Mouse (Mus musculus) limb, embryonic 14.5 days (tissue): ENCODE data around the gene Upp2. TPM values are rescaled to one million over a fixed set of nuclear protein-coding genes. Genes with fewer than 3 reads are reported as not detected.

Source experiments
- ATAC-seq: fragments of 200-750 bp; cut with Nextera tagmentation; 2 replicates; pipeline ENCODE4 v1.8.0; 2017; ENCODE audit warnings: low read depth, moderate number of reproducible peaks, moderate TSS enrichment; ENCODE audit not compliant: low FRiP score
- DNase-seq: peaks from one replicate; pipeline ENCODE4 v3.0.0-alpha.2; 2015; ENCODE audit warnings: low spot score
- H3K27ac ChIP-seq: fragments of 300-500 bp; sonication (generic); replicated peaks from 2 replicates; pipeline ENCODE4 v1.5.1; 2014; ENCODE audit warnings: low read depth, mild to moderate bottlenecking, low read length, moderate library complexity, mixed read lengths
- H3K27me3 ChIP-seq: fragments of 300-500 bp; sonication (generic); 2 replicates; pipeline ENCODE4 v1.6.1; 2014; ENCODE audit warnings: low read length, mixed read lengths; ENCODE audit not compliant: control insufficient read depth, insufficient read depth
- H3K36me3 ChIP-seq: fragments of 300-500 bp; sonication (generic); 2 replicates; pipeline ENCODE4 v1.6.1; 2014; ENCODE audit warnings: mild to moderate bottlenecking, low read length, moderate library complexity, mixed read lengths; ENCODE audit not compliant: control insufficient read depth, insufficient read depth
- H3K4me1 ChIP-seq: fragments of 300-500 bp; sonication (generic); 2 replicates; pipeline ENCODE4 v1.6.1; 2014; ENCODE audit warnings: antibody characterized with exemption, low read length, mixed read lengths; ENCODE audit not compliant: control insufficient read depth, insufficient read depth
- H3K4me2 ChIP-seq: fragments of 300-500 bp; sonication (generic); replicated peaks from 2 replicates; pipeline ENCODE4 v1.6.1; 2014; ENCODE audit warnings: low read depth, mild to moderate bottlenecking, low read length, moderate library complexity; ENCODE audit not compliant: severe bottlenecking
- H3K4me3 ChIP-seq: fragments of 300-500 bp; sonication (generic); replicated peaks from 2 replicates; pipeline ENCODE4 v1.5.1; 2014; ENCODE audit warnings: low read length
- H3K9ac ChIP-seq: fragments of 300-500 bp; sonication (generic); 2 replicates; pipeline ENCODE4 v1.6.1; 2014; ENCODE audit warnings: mild to moderate bottlenecking, low read depth, low read length, moderate library complexity; ENCODE audit not compliant: severe bottlenecking
- H3K9me3 ChIP-seq: fragments of 300-500 bp; sonication (generic); 2 replicates; pipeline ENCODE4 v1.6.1; 2016; ENCODE audit warnings: low read length; ENCODE audit not compliant: control insufficient read depth
- POLR2A ChIP-seq: fragments of 200-500 bp; IDR thresholded peaks from 2 replicates; pipeline ENCODE4 v1.8.0; 2012; ENCODE audit warnings: inconsistent platforms, mild to moderate bottlenecking, moderate library complexity, borderline replicate concordance; ENCODE audit not compliant: insufficient read depth, insufficient read length; ENCODE audit errors: extremely low read depth
- WGBS: fragments of 180-500 bp; shearing (Covaris S2); extraction: QIAGEN DNeasy Blood & Tissue Kit; methylation state at CpG from one replicate; pipeline ENCODE4 v1.1.7; 2014; 5-methylcytosine and 5-hydroxymethylcytosine counted together
- polyA plus RNA-seq, 2 experiments: library from polyadenylated mRNA; depleted of rRNA in 1 of 2; stranded (reverse) in 1 of 2; unstranded in 1 of 2; fragments of >200 nt; fragmentation: Nextera tagmentation in 1 of 2; extraction: Ambion mirVana in 1 of 2; gene quantifications; 2 replicates each; pipeline versions ENCODE4 v1.2.1 to v1.2.3; 2012 to 2014

Gene Upp2
- polyA plus RNA-seq, 2 experiments: 9.3 to 12.3 TPM

GRCm38 (mm10) chr2:58832253-58832980 lies 265.3 kb downstream of the Upp2 start:
- Histone ChIP-seq H3K4me2 (no peak overlapping the region), H3K27ac (no peak overlapping the region), H3K9ac (no peak overlapping the region), H3K4me1 (peaks cover 13% of the 10 kb centered on the region; the same call in 1 of the 2 replicates), H3K36me3 (no peaks in the 10 kb centered on the region), H3K4me3 (no peak overlapping the region), H3K27me3 (no peaks in the 10 kb centered on the region), H3K9me3 (no peaks in the 10 kb centered on the region)
- no peak for TF ChIP-seq POLR2A
- DNase-seq (no peak), ATAC-seq (no peak)
- WGBS: 90% methylated on average over 20 of the region's 20 CpGs

GRCm38 (mm10) chr2:58841021-58841420 lies 273.9 kb downstream of the Upp2 start:
- Histone ChIP-seq H3K9ac (no peak overlapping the region), H3K4me1 (no peaks in the 10 kb centered on the region; the same call in 1 of the 2 replicates), H3K27ac (no peak overlapping the region), H3K9me3 (no peaks in the 10 kb centered on the region; the same call in 1 of the 2 replicates), H3K27me3 (no peaks in the 10 kb centered on the region), H3K36me3 (no peaks in the 10 kb centered on the region), H3K4me2 (no peak overlapping the region), H3K4me3 (no peak overlapping the region)
- WGBS: 74% methylated on average over 3 of the region's 3 CpGs
- no peak for ATAC-seq
- no peak for DNase-seq
- TF ChIP-seq POLR2A: no peak

GRCm38 (mm10) chr2:58842443-58842842 lies 275.3 kb downstream of the Upp2 start:
- Histone ChIP-seq H3K9me3 (no peaks in the 10 kb centered on the region; the same call in 1 of the 2 replicates), H3K4me2 (no peak overlapping the region), H3K4me3 (no peak overlapping the region), H3K9ac (no peak overlapping the region), H3K4me1 (no peaks in the 10 kb centered on the region), H3K36me3 (no peaks in the 10 kb centered on the region), H3K27ac (no peak overlapping the region), H3K27me3 (no peaks in the 10 kb centered on the region)
- 81% methylated on average over 4 of the region's 4 CpGs for WGBS
- no peak for TF ChIP-seq POLR2A
- no peak for DNase-seq
- no peak for ATAC-seq

Other genes starting within 250 kb of the Upp2 start
- 0.03 and 0.04 TPM in 2 replicates for gene Acvr1c, start 209.4 kb upstream of the Upp2 start, polyA plus RNA-seq (2012; rRNA removed)
- gene Acvr1c, start 209.4 kb upstream of the Upp2 start, polyA plus RNA-seq (2014; fragmentation: Nextera tagmentation; extraction: Ambion mirVana): 0.04 and 0.21 TPM in 2 replicates
- gene Gm17409, start 97.2 kb upstream of the Upp2 start, polyA plus RNA-seq (2012; rRNA removed): not detected in 2 replicates
- not detected in 2 replicates for gene Gm17409, start 97.2 kb upstream of the Upp2 start, polyA plus RNA-seq (2014; fragmentation: Nextera tagmentation; extraction: Ambion mirVana)
- 30.0 and 30.3 TPM in 2 replicates for gene Acvr1, start 141 bp upstream of the Upp2 start, polyA plus RNA-seq (2012; rRNA removed)
- 13.2 and 13.7 TPM in 2 replicates for gene Acvr1, start 141 bp upstream of the Upp2 start, polyA plus RNA-seq (2014; fragmentation: Nextera tagmentation; extraction: Ambion mirVana)